Mouse (Mus musculus): ENCODE data around the gene Cyb5r2.
A peak's percentile ranks its signal among the peaks of the same experiment; 100 is the strongest.

DNA sequence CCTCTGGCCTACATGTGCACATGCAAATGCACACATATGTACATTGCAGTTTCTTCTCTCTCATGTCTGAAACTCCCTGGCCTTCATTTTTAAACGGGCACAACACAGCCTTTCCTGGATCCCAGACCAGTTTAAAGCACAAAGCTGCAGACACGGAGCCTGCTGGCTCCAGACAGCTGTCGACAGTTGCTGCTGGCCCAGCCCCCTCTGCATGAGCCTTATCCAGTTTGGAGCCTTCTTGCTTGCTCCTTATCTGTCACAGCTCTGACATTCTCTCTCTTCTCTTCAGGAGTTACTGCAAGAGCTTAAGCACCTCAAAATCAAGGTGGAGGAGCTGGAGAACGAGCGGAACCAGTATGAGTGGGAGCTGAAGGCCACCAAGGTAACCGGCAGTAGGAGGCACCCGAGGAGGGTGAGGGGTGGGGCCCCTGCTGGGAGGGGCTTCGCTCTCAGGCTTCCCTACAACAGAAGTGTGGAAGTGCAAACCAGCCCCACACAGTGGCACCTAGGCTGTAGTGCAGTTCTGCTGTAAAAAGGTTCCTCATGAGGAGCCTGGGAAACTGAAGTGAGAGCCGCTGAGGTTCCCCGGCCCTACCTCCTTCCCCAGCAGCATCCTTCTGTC, 49.2 kb downstream of the Cyb5r2 start:
- TF ChIP-seq CTCF (IDR thresholded peaks at IDR 0.05; ENCODE audit: extremely low read depth, insufficient read length, insufficient replicate concordance, low read depth, low read length) (peak; percentile 68), POLR2A (IDR thresholded peaks at IDR 0.05; ENCODE audit: low read depth, low read length) (no peak)

All from small intestine, adult 2 months (tissue).